Mouse (Mus musculus): ENCODE data around the gene Plekhh1. TPM values are rescaled to one million over a fixed set of nuclear protein-coding genes. Genes with fewer than 3 reads are reported as not detected.

Gene Plekhh1
- polyA plus RNA-seq, 1 experiment: not detected

- Histone ChIP-seq H3K4me1 (ENCODE audit: control insufficient read depth, insufficient read depth, low read length) (no peaks in the 10 kb centered on the region), H3K4me3 (ENCODE audit: insufficient read depth, low read depth, low read length) (no peak overlapping the region), H3K27ac (ENCODE audit: insufficient read depth, low read depth, low read length) (no peak overlapping the region)
- TF ChIP-seq POLR2A (IDR thresholded peaks at IDR 0.05; ENCODE audit: insufficient read depth, low read depth, low read length): no peak
- no peak for TF ChIP-seq CTCF (IDR thresholded peaks at IDR 0.05; ENCODE audit: insufficient read depth, low read depth, low read length)
- 82% methylated on average over 7 of the region's 7 CpGs for WGBS
Measured at GRCm38 (mm10) chr12:79060766-79061652, 32.0 kb downstream of the Plekhh1 start.

DNA sequence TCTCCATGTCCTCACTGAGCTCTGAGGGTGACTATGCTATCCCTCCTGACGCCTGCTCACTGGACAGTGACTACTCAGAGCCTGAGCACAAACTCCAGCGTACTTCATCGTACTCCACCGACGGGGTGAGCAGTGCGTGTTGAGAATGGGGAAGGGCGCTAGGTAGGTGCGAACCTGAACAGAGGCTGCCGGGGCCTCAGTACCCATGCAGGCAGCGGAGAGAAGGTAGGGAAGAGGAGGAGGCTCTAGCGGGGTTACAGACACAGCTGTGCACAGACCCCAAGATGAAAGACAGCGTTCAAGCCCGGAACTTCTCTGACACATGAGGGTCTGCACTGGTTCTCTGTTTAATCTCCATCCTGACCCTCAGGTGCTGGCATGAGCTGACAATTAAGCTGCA is 35.5 kb downstream of the Plekhh1 start:
- H3K4me3 ChIP-seq (ENCODE audit: insufficient read depth, low read depth, low read length): no peak overlapping the region
- no peak overlapping the region for H3K27ac ChIP-seq (ENCODE audit: insufficient read depth, low read depth, low read length)
- 97% methylated on average over 13 of the region's 13 CpGs for WGBS
- TF ChIP-seq POLR2A (IDR thresholded peaks at IDR 0.05; ENCODE audit: insufficient read depth, low read depth, low read length) (no peak), CTCF (IDR thresholded peaks at IDR 0.05; ENCODE audit: insufficient read depth, low read depth, low read length) (no peak)
- H3K4me1 ChIP-seq (ENCODE audit: control insufficient read depth, insufficient read depth, low read length): no peaks in the 10 kb centered on the region

- Histone ChIP-seq H3K4me3 (ENCODE audit: insufficient read depth, low read depth, low read length) (no peak overlapping the region), H3K27ac (ENCODE audit: insufficient read depth, low read depth, low read length) (no peak overlapping the region), H3K4me1 (ENCODE audit: control insufficient read depth, insufficient read depth, low read length) (no peaks in the 10 kb centered on the region)
- no peak for TF ChIP-seq POLR2A (IDR thresholded peaks at IDR 0.05; ENCODE audit: insufficient read depth, low read depth, low read length)
- no peak for TF ChIP-seq CTCF (IDR thresholded peaks at IDR 0.05; ENCODE audit: insufficient read depth, low read depth, low read length)
- 90% methylated on average over 9 of the region's 9 CpGs for WGBS
Measured at GRCm38 (mm10) chr12:79066431-79066830, 37.5 kb downstream of the Plekhh1 start.

GRCm38 (mm10) chr12:79067526-79067925 is 38.6 kb downstream of the Plekhh1 start:
- no peak overlapping the region for H3K27ac ChIP-seq (ENCODE audit: insufficient read depth, low read depth, low read length)
- no peak for TF ChIP-seq CTCF (IDR thresholded peaks at IDR 0.05; ENCODE audit: insufficient read depth, low read depth, low read length)
- no peak for TF ChIP-seq POLR2A (IDR thresholded peaks at IDR 0.05; ENCODE audit: insufficient read depth, low read depth, low read length)
- no peak overlapping the region for H3K4me3 ChIP-seq (ENCODE audit: insufficient read depth, low read depth, low read length)
- WGBS: 94% methylated on average over 5 of the region's 5 CpGs
- no peaks in the 10 kb centered on the region for H3K4me1 ChIP-seq (ENCODE audit: control insufficient read depth, insufficient read depth, low read length)

GRCm38 (mm10) chr12:79068306-79068705 is 39.3 kb downstream of the Plekhh1 start:
- TF ChIP-seq CTCF (IDR thresholded peaks at IDR 0.05; ENCODE audit: insufficient read depth, low read depth, low read length) (no peak), POLR2A (IDR thresholded peaks at IDR 0.05; ENCODE audit: insufficient read depth, low read depth, low read length) (no peak)
- 95% methylated on average over 11 of the region's 11 CpGs for WGBS
- Histone ChIP-seq H3K27ac (ENCODE audit: insufficient read depth, low read depth, low read length) (no peak overlapping the region), H3K4me3 (ENCODE audit: insufficient read depth, low read depth, low read length) (no peak overlapping the region), H3K4me1 (ENCODE audit: control insufficient read depth, insufficient read depth, low read length) (no peaks in the 10 kb centered on the region)

- H3K4me3 ChIP-seq (ENCODE audit: insufficient read depth, low read depth, low read length): no peak overlapping the region
- TF ChIP-seq POLR2A (IDR thresholded peaks at IDR 0.05; ENCODE audit: insufficient read depth, low read depth, low read length): no peak
- TF ChIP-seq CTCF (IDR thresholded peaks at IDR 0.05; ENCODE audit: insufficient read depth, low read depth, low read length): no peak
Measured at GRCm38 (mm10) chr12:79069187-79069608, 40.2 kb downstream of the Plekhh1 start.

GRCm38 (mm10) chr12:79069916-79070315 is 41.0 kb downstream of the Plekhh1 start:
- H3K4me3 ChIP-seq (ENCODE audit: insufficient read depth, low read depth, low read length): no peak overlapping the region
- no peaks in the 10 kb centered on the region for H3K4me1 ChIP-seq (ENCODE audit: control insufficient read depth, insufficient read depth, low read length)
- no peak for TF ChIP-seq CTCF (IDR thresholded peaks at IDR 0.05; ENCODE audit: insufficient read depth, low read depth, low read length)
- no peak for TF ChIP-seq POLR2A (IDR thresholded peaks at IDR 0.05; ENCODE audit: insufficient read depth, low read depth, low read length)
- WGBS: 87% methylated on average over 6 of the region's 6 CpGs
- H3K27ac ChIP-seq (ENCODE audit: insufficient read depth, low read depth, low read length): no peak overlapping the region

More at GRCm38 (mm10) chr12:79069187-79069608, 40.2 kb downstream of the Plekhh1 start:
- whole genome bisulfite sequencing: 98% methylated on average over 6 of the region's 6 CpGs
- Histone ChIP-seq H3K4me1 (ENCODE audit: control insufficient read depth, insufficient read depth, low read length) (no peaks in the 10 kb centered on the region), H3K27ac (ENCODE audit: insufficient read depth, low read depth, low read length) (no peak overlapping the region)

GRCm38 (mm10) chr12:79070736-79071333 is 41.9 kb downstream of the Plekhh1 start:
- Histone ChIP-seq H3K4me3 (ENCODE audit: insufficient read depth, low read depth, low read length) (no peak overlapping the region), H3K27ac (ENCODE audit: insufficient read depth, low read depth, low read length) (no peak overlapping the region), H3K4me1 (ENCODE audit: control insufficient read depth, insufficient read depth, low read length) (no peaks in the 10 kb centered on the region)
- WGBS: 87% methylated on average over 9 of the region's 9 CpGs
- TF ChIP-seq CTCF (IDR thresholded peaks at IDR 0.05; ENCODE audit: insufficient read depth, low read depth, low read length) (no peak), POLR2A (IDR thresholded peaks at IDR 0.05; ENCODE audit: insufficient read depth, low read depth, low read length) (no peak)

DNA sequence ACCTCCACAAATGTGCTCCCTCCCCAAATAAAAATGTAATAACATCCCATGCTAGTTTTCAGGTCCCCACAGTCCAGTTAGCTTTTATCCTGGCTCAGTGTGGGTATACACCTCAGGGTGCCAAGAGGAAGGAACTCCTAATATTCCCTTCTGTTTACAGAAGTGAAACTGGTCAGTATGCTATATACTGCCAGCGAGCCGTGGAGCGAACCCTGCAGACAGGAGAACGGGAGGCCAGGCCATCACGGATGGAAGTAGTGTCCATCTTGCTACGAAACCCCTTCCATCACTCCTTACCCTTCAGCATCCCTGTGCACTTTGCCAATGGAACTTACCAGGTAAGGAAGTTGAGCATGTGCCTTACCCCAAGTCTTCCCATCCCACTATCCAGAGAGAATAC is 43.6 kb downstream of the Plekhh1 start:
- no peak overlapping the region for H3K4me3 ChIP-seq (ENCODE audit: insufficient read depth, low read depth, low read length)

More for the DNA sequence above, 43.6 kb downstream of the Plekhh1 start:
- H3K27ac ChIP-seq (ENCODE audit: insufficient read depth, low read depth, low read length): no peak overlapping the region
- 93% methylated on average over 6 of the region's 6 CpGs for WGBS
- H3K4me1 ChIP-seq (ENCODE audit: control insufficient read depth, insufficient read depth, low read length): no peaks in the 10 kb centered on the region
- no peak for TF ChIP-seq POLR2A (IDR thresholded peaks at IDR 0.05; ENCODE audit: insufficient read depth, low read depth, low read length)
- no peak for TF ChIP-seq CTCF (IDR thresholded peaks at IDR 0.05; ENCODE audit: insufficient read depth, low read depth, low read length)
